Mouse (Mus musculus) layer of hippocampus, postnatal 25 days (tissue): ENCODE data around the gene Mc1r. TPM values are rescaled to one million over a fixed set of nuclear protein-coding genes. Genes with fewer than 3 reads are reported as not detected.
"Not testable (repeated sequence)": the region's sequence is repeated elsewhere in the genome, so short reads cannot be mapped to it uniquely, and the experiment has no call there.

Experiments
- DNase-seq, 2 experiments: peaks; one replicate each; pipeline ENCODE4 v3.0.0; 2022; ENCODE audit warnings: mixed read lengths in 2 of 2, low spot score in 1 of 2; ENCODE audit errors: extremely low spot score in 1 of 2
- total RNA-seq, 2 experiments: library from RNA; stranded (reverse); gene quantifications; 2 replicates each; pipeline ENCODE4 v1.2.3; 2021

The Mc1r gene
- total RNA-seq, 2 experiments from 2014 or later: 0.10 TPM; not detected in 1

GRCm38 (mm10) chr8:123411246-123411645, 4.3 kb downstream of the Mc1r start, which contains the start of gene Tubb3:
Gene Tubb3 (plus strand): TSS chr8:123411424.
- peak; percentile 83 to 86 for DNase-seq

GRCm38 (mm10) chr8:123411781-123412327, 4.9 kb downstream of the Mc1r start:
- DNase-seq: no peak

GRCm38 (mm10) chr8:123412560-123413170, 5.8 kb downstream of the Mc1r start:
- peak; percentile 40 to 54 for DNase-seq

GRCm38 (mm10) chr8:123414255-123414654, 7.3 kb downstream of the Mc1r start:
- no peak for DNase-seq

GRCm38 (mm10) chr8:123414997-123415696, 8.2 kb downstream of the Mc1r start:
- DNase-seq: not testable (repeated sequence)

GRCm38 (mm10) chr8:123415967-123416943, 9.3 kb downstream of the Mc1r start:
- no peak for DNase-seq

- no peak for DNase-seq
Observed at GRCm38 (mm10) chr8:123416944-123417555, 10.1 kb downstream of the Mc1r start.

GRCm38 (mm10) chr8:123419711-123420110, 12.8 kb downstream of the Mc1r start:
- no peak for DNase-seq

- DNase-seq: no peak
Observed at GRCm38 (mm10) chr8:123420525-123421281, 13.8 kb downstream of the Mc1r start.

GRCm38 (mm10) chr8:123421325-123421724, 14.4 kb downstream of the Mc1r start:
- DNase-seq: no peak

- peak in 1 of 2 experiments; percentile 72 for DNase-seq
Observed at GRCm38 (mm10) chr8:123422056-123422780, 15.3 kb downstream of the Mc1r start.

GRCm38 (mm10) chr8:123422781-123423159, 15.9 kb downstream of the Mc1r start:
- DNase-seq: no peak

- DNase-seq: no peak
Observed at GRCm38 (mm10) chr8:123423441-123423840, 16.5 kb downstream of the Mc1r start, which contains the start of gene Def8. Gene Def8 (plus strand): TSS chr8:123423527.

- DNase-seq: no peak
Observed at GRCm38 (mm10) chr8:123426511-123427509, 19.9 kb downstream of the Mc1r start.

GRCm38 (mm10) chr8:123427639-123428275, 20.9 kb downstream of the Mc1r start:
- no peak for DNase-seq

- DNase-seq: no peak
Observed at GRCm38 (mm10) chr8:123428343-123428893, 21.5 kb downstream of the Mc1r start.
